Mouse (Mus musculus) liver, postnatal 0 days (tissue): ENCODE results near the gene Sh3bp1. TPM values are rescaled to one million over a fixed set of nuclear protein-coding genes. Genes with fewer than 3 reads are reported as not detected.

ENCODE experiments used
- ATAC-seq: fragments of 200-750 bp; cut with Nextera tagmentation; 2 replicates; pipeline ENCODE4 v1.8.0; 2017; ENCODE audit warnings: mild to moderate bottlenecking, moderate library complexity
- DNase-seq: peaks from one replicate; pipeline ENCODE4 v3.0.0-alpha.2; 2016
- H3K27ac ChIP-seq: fragments of 300-500 bp; sonication (generic); 2 replicates; pipeline ENCODE4 v1.5.1; 2014; ENCODE audit warnings: antibody characterized with exemption, moderate library complexity, mild to moderate bottlenecking, low read depth
- H3K27me3 ChIP-seq: fragments of 300-500 bp; sonication (generic); 2 replicates; pipeline ENCODE4 v1.6.1; 2014; ENCODE audit warnings: low read length, control low read depth, mixed read lengths; ENCODE audit not compliant: insufficient read depth
- H3K36me3 ChIP-seq: fragments of 300-500 bp; sonication (generic); replicated peaks from 2 replicates; pipeline ENCODE4 v1.6.1; 2014; ENCODE audit warnings: mild to moderate bottlenecking, control low read depth, low read length, moderate library complexity, mixed read lengths; ENCODE audit not compliant: insufficient read depth
- H3K4me1 ChIP-seq: fragments of 300-500 bp; sonication (generic); 2 replicates; pipeline ENCODE4 v1.6.1; 2014; ENCODE audit warnings: antibody characterized with exemption, mild to moderate bottlenecking, control low read depth; ENCODE audit not compliant: insufficient read depth
- H3K4me2 ChIP-seq: fragments of 300-500 bp; sonication (generic); 2 replicates; pipeline ENCODE4 v1.6.1; 2014; ENCODE audit warnings: low read depth, mild to moderate bottlenecking, low read length, moderate library complexity, mixed read lengths
- H3K4me3 ChIP-seq: fragments of 300-500 bp; sonication (generic); 2 replicates; pipeline ENCODE4 v1.5.1; 2014; ENCODE audit warnings: low read depth, low read length
- H3K9ac ChIP-seq: fragments of 300-500 bp; sonication (generic); replicated peaks from 2 replicates; pipeline ENCODE4 v1.6.1; 2014; ENCODE audit warnings: mild to moderate bottlenecking, moderate library complexity
- H3K9me3 ChIP-seq: fragments of 300-500 bp; sonication (generic); 2 replicates; pipeline ENCODE4 v1.6.1; 2016; ENCODE audit warnings: mild to moderate bottlenecking, control low read depth, low read length, mixed read lengths
- CTCF ChIP-seq: sonication (generic); IDR thresholded peaks from 2 replicates; pipeline ENCODE4 v1.5.1; 2016; ENCODE audit warnings: antibody characterized with exemption, low read depth
- EP300 ChIP-seq: IDR thresholded peaks from 2 replicates; pipeline ENCODE4 v1.6.1; 2016; ENCODE audit warnings: antibody characterized with exemption, low read depth, mild to moderate bottlenecking
- WGBS: fragments of 180-500 bp; shearing (Covaris S2); extraction: QIAGEN DNeasy Blood & Tissue Kit; methylation state at CpG from one replicate; pipeline ENCODE4 v1.1.7; 2014; ENCODE audit not compliant: insufficient replicate concordance; 5-methylcytosine and 5-hydroxymethylcytosine counted together
- polyA plus RNA-seq: library from polyadenylated mRNA; unstranded; fragments of >200 nt; fragmentation: Nextera tagmentation; extraction: Ambion mirVana; gene quantifications from 2 replicates; pipeline ENCODE4 v1.2.1, GENCODE M21; 2015

The Sh3bp1 gene
- polyA plus RNA-seq, 1 experiment from 2014 or later, result 8.2 TPM

GRCm38 (mm10) chr15:78937963-78938362 is 38.4 kb downstream of the Sh3bp1 start:
- TF ChIP-seq CTCF (no peak), EP300 (no peak)
- Histone ChIP-seq H3K4me2 (no peak overlapping the region), H3K4me1 (peaks cover 15% of the 10 kb centered on the region)

GRCm38 (mm10) chr15:78940325-78940724 is 40.8 kb downstream of the Sh3bp1 start:
- Histone ChIP-seq H3K9me3 (no peaks in the 10 kb centered on the region), H3K27ac (no peak overlapping the region), H3K9ac (no peak overlapping the region), H3K36me3 (peaks cover 42% of the 10 kb centered on the region), H3K4me1 (peaks cover 14% of the 10 kb centered on the region), H3K27me3 (no peaks in the 10 kb centered on the region), H3K4me2 (no peak overlapping the region), H3K4me3 (no peak overlapping the region)
- ATAC-seq, result no peak
- DNase-seq, result no peak
- 90% methylated on average over 13 of the region's 13 CpGs for WGBS
- TF ChIP-seq EP300, result no peak

More at GRCm38 (mm10) chr15:78937963-78938362, 38.4 kb downstream of the Sh3bp1 start:
- no peaks in the 10 kb centered on the region for H3K27me3 ChIP-seq
- no peak overlapping the region for H3K9ac ChIP-seq
- H3K4me3 ChIP-seq, result no peak overlapping the region
- no peaks in the 10 kb centered on the region for H3K9me3 ChIP-seq
- H3K36me3 ChIP-seq, result peaks cover 42% of the 10 kb centered on the region
- WGBS, result 85% methylated on average over 2 of the region's 2 CpGs
- no peak overlapping the region for H3K27ac ChIP-seq
- no peak for DNase-seq
- no peak for ATAC-seq

GRCm38 (mm10) chr15:78942663-78943062 is 43.1 kb downstream of the Sh3bp1 start:
- 8% methylated on average over 9 of the region's 9 CpGs for WGBS
- ATAC-seq (peak; percentile 76), DNase-seq (peak; percentile 79)
- H3K4me1 ChIP-seq, result peaks cover 6% of the 10 kb centered on the region
- H3K27me3 ChIP-seq, result peaks cover 15% of the 10 kb centered on the region
- no peak overlapping the region for H3K4me3 ChIP-seq
- H3K9ac ChIP-seq, result no peak overlapping the region; the same call in 1 of the 2 replicates
- peak overlapping the region; percentile 52 for H3K4me2 ChIP-seq
- TF ChIP-seq EP300 (no peak), CTCF (peak; percentile 82)
- peaks cover 35% of the 10 kb centered on the region for H3K36me3 ChIP-seq
- no peaks in the 10 kb centered on the region for H3K9me3 ChIP-seq
- H3K27ac ChIP-seq, result no peak overlapping the region

- 76% methylated on average over 7 of the region's 7 CpGs for WGBS
- no peak overlapping the region for H3K4me3 ChIP-seq
- H3K4me1 ChIP-seq, result peaks cover 10% of the 10 kb centered on the region
- no peak overlapping the region for H3K27ac ChIP-seq
- H3K9ac ChIP-seq, result no peak overlapping the region
- 0 out of 2 replicates have a peak, but pooled peaks cover 3% of the 10 kb centered on the region for H3K36me3 ChIP-seq
- H3K4me2 ChIP-seq, result no peak overlapping the region
- H3K9me3 ChIP-seq, result no peaks in the 10 kb centered on the region
- TF ChIP-seq EP300, result no peak
- TF ChIP-seq CTCF, result no peak
- ATAC-seq (no peak), DNase-seq (no peak)
- H3K27me3 ChIP-seq, result peaks cover 30% of the 10 kb centered on the region
Measured at GRCm38 (mm10) chr15:78946232-78946631, 46.7 kb downstream of the Sh3bp1 start.

- DNase-seq, result peak; percentile 87
- under 1% methylated on average over 24 of the region's 24 CpGs for WGBS
- H3K27ac ChIP-seq, result no peak within 1 kb of the TSS
- no peaks in the 10 kb centered on the region for H3K9me3 ChIP-seq
- no peak within 1 kb of the TSS for H3K9ac ChIP-seq
- 0 out of 2 replicates have a peak within 1 kb of the TSS, but pooled peaks have one; percentile 17 for H3K4me3 ChIP-seq
- no peak for TF ChIP-seq CTCF
- TF ChIP-seq EP300, result no peak
- H3K36me3 ChIP-seq, result no peaks in the 10 kb centered on the region
- H3K4me1 ChIP-seq, result peaks cover 8% of the 10 kb centered on the region
- peak within 1 kb of the TSS; percentile 64 for H3K4me2 ChIP-seq
- H3K27me3 ChIP-seq, result peaks cover 30% of the 10 kb centered on the region
- ATAC-seq, result peak; percentile 94
Measured at GRCm38 (mm10) chr15:78947657-78948056, 48.1 kb downstream of the Sh3bp1 start, which contains the start of gene Triobp. TSS of gene Triobp (plus strand) at chr15:78947724.

DNA sequence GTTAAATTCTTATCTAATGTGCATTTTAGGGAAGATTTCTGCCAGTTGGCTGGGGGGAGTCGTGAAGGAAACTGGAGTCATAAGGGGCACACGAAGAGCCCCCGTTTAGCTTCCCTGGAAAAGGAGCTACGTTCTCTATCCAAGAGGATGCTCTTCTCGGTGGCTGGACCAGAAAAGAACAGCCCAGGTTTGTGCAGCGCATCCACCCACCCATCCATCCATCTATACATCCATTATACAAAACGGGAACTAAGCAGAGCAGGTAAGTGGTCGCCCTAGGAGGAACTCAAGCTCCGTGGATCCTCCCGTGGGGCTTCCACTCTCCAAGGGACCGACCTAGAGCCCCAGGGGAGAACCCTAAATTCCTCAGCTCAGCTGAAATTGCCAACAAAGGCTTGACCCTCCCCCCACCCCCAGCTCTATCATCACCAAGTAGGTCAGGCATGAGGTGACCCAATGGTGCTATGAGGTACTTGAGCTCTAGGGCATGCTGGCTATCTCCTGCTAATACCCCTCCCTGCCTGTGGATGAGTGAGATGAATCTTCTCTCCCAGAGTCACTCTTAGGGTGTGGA is 48.7 kb downstream of the Sh3bp1 start:
- WGBS, result 7% methylated on average over 11 of the region's 11 CpGs
- peaks cover 8% of the 10 kb centered on the region for H3K4me1 ChIP-seq
- 0 out of 2 replicates have a peak overlapping the region, but pooled peaks have one; percentile 17 for H3K4me3 ChIP-seq
- peak overlapping the region; percentile 64 for H3K4me2 ChIP-seq
- TF ChIP-seq CTCF, result no peak
- TF ChIP-seq EP300, result no peak
- no peak for ATAC-seq
- H3K9me3 ChIP-seq, result no peaks in the 10 kb centered on the region
- no peak overlapping the region for H3K27ac ChIP-seq
- H3K9ac ChIP-seq, result no peak overlapping the region
- H3K27me3 ChIP-seq, result peaks cover 30% of the 10 kb centered on the region
- H3K36me3 ChIP-seq, result no peaks in the 10 kb centered on the region
- DNase-seq, result no peak
